Mouse (Mus musculus) forebrain, embryonic 14.5 days (tissue): ENCODE results near the gene Thoc7. TPM values are rescaled to one million over a fixed set of nuclear protein-coding genes. Genes with fewer than 3 reads are reported as not detected.
A peak's percentile ranks its signal among the peaks of the same experiment; 100 is the strongest.

Experiments
- ATAC-seq: fragments of 200-750 bp; cut with Nextera tagmentation; 2 replicates; pipeline ENCODE4 v1.8.0; 2017; ENCODE audit warnings: mild to moderate bottlenecking, moderate library complexity
- DNase-seq: peaks from one replicate; pipeline ENCODE4 v3.0.0-alpha.2; 2015; ENCODE audit warnings: low spot score
- H3K27ac ChIP-seq: fragments of 300-500 bp; sonication (generic); 2 replicates; pipeline ENCODE4 v1.5.1; 2014; ENCODE audit warnings: low read depth, mild to moderate bottlenecking, control low read depth, low read length, moderate library complexity
- H3K27me3 ChIP-seq: fragments of 300-500 bp; sonication (generic); replicated peaks from 2 replicates; pipeline ENCODE4 v1.6.1; 2014; ENCODE audit warnings: low read length, control low read depth, mixed read lengths; ENCODE audit not compliant: control insufficient read depth, insufficient read depth
- H3K36me3 ChIP-seq: fragments of 300-500 bp; sonication (generic); 2 replicates; pipeline ENCODE4 v1.6.1; 2014; ENCODE audit warnings: low read length, control low read depth; ENCODE audit not compliant: control insufficient read depth, insufficient read depth
- H3K4me1 ChIP-seq: fragments of 300-500 bp; sonication (generic); 2 replicates; pipeline ENCODE4 v1.6.1; 2014; ENCODE audit warnings: antibody characterized with exemption, low read length, control low read depth; ENCODE audit not compliant: control insufficient read depth, insufficient read depth
- H3K4me2 ChIP-seq: fragments of 300-500 bp; sonication (generic); 2 replicates; pipeline ENCODE4 v1.6.1; 2014; ENCODE audit warnings: mild to moderate bottlenecking, control low read depth, low read length
- H3K4me3 ChIP-seq: fragments of 300-500 bp; sonication (generic); 2 replicates; pipeline ENCODE4 v1.5.1; 2014; ENCODE audit warnings: low read depth, low read length, control low read depth
- H3K9ac ChIP-seq: fragments of 300-500 bp; sonication (generic); 2 replicates; pipeline ENCODE4 v1.6.1; 2014; ENCODE audit warnings: mild to moderate bottlenecking, low read length, control low read depth, moderate library complexity
- H3K9me3 ChIP-seq: fragments of 300-500 bp; sonication (generic); replicated peaks from 2 replicates; pipeline ENCODE4 v1.6.1; 2016; ENCODE audit warnings: low read length, control low read depth, mixed read lengths; ENCODE audit not compliant: control insufficient read depth
- WGBS: fragments of 180-500 bp; shearing (Covaris S2); extraction: QIAGEN DNeasy Blood & Tissue Kit; methylation state at CpG from one replicate; pipeline ENCODE4 v1.1.7; 2014; 5-methylcytosine and 5-hydroxymethylcytosine counted together
- polyA plus RNA-seq: library from polyadenylated mRNA; unstranded; fragments of >200 nt; fragmentation: Nextera tagmentation; extraction: Ambion mirVana; gene quantifications from 2 replicates; pipeline ENCODE4 v1.2.1, GENCODE M21; 2014

Thoc7 gene
- polyA plus RNA-seq, result 208 and 217 TPM in 2 replicates

- WGBS, result 5% methylated on average over 29 of the region's 56 CpGs
- H3K9me3 ChIP-seq, result no peaks in the 10 kb centered on the region
- H3K4me1 ChIP-seq, result peaks cover 8% of the 10 kb centered on the region; the same call in 1 of the 2 replicates
- peak within 1 kb of the TSS; percentile 90 for H3K27ac ChIP-seq
- H3K27me3 ChIP-seq, result no peaks in the 10 kb centered on the region
- H3K9ac ChIP-seq, result peak within 1 kb of the TSS; percentile 98
- DNase-seq, result peak; percentile 30
- peak within 1 kb of the TSS; percentile 88 for H3K4me3 ChIP-seq
- H3K4me2 ChIP-seq, result peak within 1 kb of the TSS; percentile 64
- no peaks in the 10 kb centered on the region for H3K36me3 ChIP-seq
- ATAC-seq, result peak; percentile 74
Observed at GRCm38 (mm10) chr14:13961401-13962112, at the start of gene Thoc7, which contains the start of gene Atxn7. Thoc7 (minus strand) TSS chr14:13961852. Atxn7 (plus strand) TSS chr14:13961440.

GRCm38 (mm10) chr14:14009712-14010111 lies 48.1 kb upstream of the Thoc7 start:
- Histone ChIP-seq H3K9me3 (no peaks in the 10 kb centered on the region), H3K4me2 (no peak overlapping the region), H3K4me1 (peaks cover 4% of the 10 kb centered on the region; the same call in 1 of the 2 replicates), H3K36me3 (no peaks in the 10 kb centered on the region), H3K27ac (no peak overlapping the region), H3K27me3 (no peaks in the 10 kb centered on the region), H3K9ac (no peak overlapping the region), H3K4me3 (no peak overlapping the region)
- WGBS, result 75% methylated on average over 6 of the region's 6 CpGs
- DNase-seq (no peak), ATAC-seq (no peak)

- no peak overlapping the region for H3K9ac ChIP-seq
- H3K27ac ChIP-seq, result no peak overlapping the region
- H3K27me3 ChIP-seq, result no peaks in the 10 kb centered on the region
- no peak overlapping the region for H3K4me2 ChIP-seq
- no peak for DNase-seq
- H3K4me1 ChIP-seq, result no peaks in the 10 kb centered on the region
- 93% methylated on average over 7 of the region's 7 CpGs for WGBS
- no peaks in the 10 kb centered on the region for H3K9me3 ChIP-seq
- H3K36me3 ChIP-seq, result no peaks in the 10 kb centered on the region
- H3K4me3 ChIP-seq, result no peak overlapping the region
- ATAC-seq, result no peak
Observed at GRCm38 (mm10) chr14:14002771-14003170, 41.1 kb upstream of the Thoc7 start.

GRCm38 (mm10) chr14:13995206-13996097 lies 33.8 kb upstream of the Thoc7 start:
- H3K36me3 ChIP-seq, result no peaks in the 10 kb centered on the region
- DNase-seq, result no peak
- WGBS, result 79% methylated on average over 9 of the region's 9 CpGs

GRCm38 (mm10) chr14:13990741-13991140 lies 29.1 kb upstream of the Thoc7 start:
- DNase-seq, result no peak
- Histone ChIP-seq H3K9me3 (no peaks in the 10 kb centered on the region), H3K36me3 (no peaks in the 10 kb centered on the region), H3K4me2 (no peak overlapping the region), H3K27me3 (no peaks in the 10 kb centered on the region), H3K4me3 (no peak overlapping the region), H3K4me1 (no peaks in the 10 kb centered on the region), H3K27ac (no peak overlapping the region), H3K9ac (no peak overlapping the region)
- ATAC-seq, result no peak
- WGBS, result 88% methylated on average over 3 of the region's 3 CpGs

More at GRCm38 (mm10) chr14:13995206-13996097, 33.8 kb upstream of the Thoc7 start:
- Histone ChIP-seq H3K27me3 (no peaks in the 10 kb centered on the region), H3K4me2 (no peak overlapping the region), H3K27ac (no peak overlapping the region), H3K9ac (no peak overlapping the region), H3K4me3 (no peak overlapping the region), H3K4me1 (no peaks in the 10 kb centered on the region), H3K9me3 (no peaks in the 10 kb centered on the region)
- no peak for ATAC-seq

GRCm38 (mm10) chr14:13988397-13988796 lies 26.7 kb upstream of the Thoc7 start:
- no peak overlapping the region for H3K9ac ChIP-seq
- no peaks in the 10 kb centered on the region for H3K4me1 ChIP-seq
- no peak overlapping the region for H3K27ac ChIP-seq
- no peak for ATAC-seq
- H3K4me3 ChIP-seq, result no peak overlapping the region
- H3K9me3 ChIP-seq, result no peaks in the 10 kb centered on the region
- WGBS, result 71% methylated on average over 2 of the region's 2 CpGs
- no peak for DNase-seq
- H3K4me2 ChIP-seq, result no peak overlapping the region
- H3K36me3 ChIP-seq, result no peaks in the 10 kb centered on the region
- no peaks in the 10 kb centered on the region for H3K27me3 ChIP-seq

- Histone ChIP-seq H3K4me2 (no peak overlapping the region), H3K36me3 (no peaks in the 10 kb centered on the region), H3K27me3 (no peaks in the 10 kb centered on the region), H3K9me3 (no peaks in the 10 kb centered on the region), H3K4me3 (no peak overlapping the region), H3K9ac (no peak overlapping the region), H3K27ac (no peak overlapping the region), H3K4me1 (no peaks in the 10 kb centered on the region)
- 56% methylated on average over 2 of the region's 2 CpGs for WGBS
- DNase-seq (no peak), ATAC-seq (no peak)
Observed at GRCm38 (mm10) chr14:13982174-13982573, 20.5 kb upstream of the Thoc7 start.

- Histone ChIP-seq H3K4me1 (no peaks in the 10 kb centered on the region), H3K4me3 (no peak overlapping the region), H3K9ac (no peak overlapping the region), H3K27ac (no peak overlapping the region), H3K36me3 (no peaks in the 10 kb centered on the region), H3K27me3 (no peaks in the 10 kb centered on the region), H3K4me2 (no peak overlapping the region), H3K9me3 (no peaks in the 10 kb centered on the region)
- ATAC-seq, result no peak
- 54% methylated on average over 2 of the region's 2 CpGs for WGBS
- no peak for DNase-seq
Observed at GRCm38 (mm10) chr14:13981286-13981685, 19.6 kb upstream of the Thoc7 start.
